9 mouse cellular contexts compared by ENCODE assay signal in genomic region chr17:45618941-45619385, GRCm38 (mm10). TPM values are rescaled to one million over a fixed set of nuclear protein-coding genes. Genes with fewer than 3 reads are reported as not detected.
DNase-seq lines count a peak whose midpoint lies in the region; ATAC-seq lines count a peak whose summit lies in the region.
"Had no signal": no experiment of that assay in that cellular context is flagged by ENCODE, and none has a peak within 500 bp of the region (broad histone marks: within the 10 kb centered on the region; RNA-seq: fewer than 3 reads in every experiment).

No protein-coding gene starts in this region.

- no peaks in the 10 kb centered on the region for H3K36me3 ChIP-seq in limb, embryonic 10.5 days
- H3K36me3 ChIP-seq in midbrain, embryonic 12.5 days = no peaks in the 10 kb centered on the region

- no peaks in the 10 kb centered on the region for H3K9me3 ChIP-seq in limb, embryonic 10.5 days (replicated peaks)
- H3K9me3 ChIP-seq in midbrain, embryonic 12.5 days = no peaks in the 10 kb centered on the region

- H3K27me3 ChIP-seq in limb, embryonic 10.5 days (ENCODE audit: low read depth, poor library complexity, severe bottlenecking) = no peaks in the 10 kb centered on the region
- no peaks in the 10 kb centered on the region for H3K27me3 ChIP-seq in midbrain, embryonic 12.5 days

- peaks cover 14% of the 10 kb centered on the region for H3K4me1 ChIP-seq in limb, embryonic 10.5 days
- H3K4me1 ChIP-seq in midbrain, embryonic 12.5 days = peaks cover 8% of the 10 kb centered on the region

- H3K9ac ChIP-seq in midbrain, embryonic 12.5 days (replicated peaks) = peak overlapping the region; percentile 39; the same call in 1 of the 2 replicates

- 8% methylated on average over 8 of the region's 8 CpGs for WGBS in limb, embryonic 10.5 days
- 13% methylated on average over 8 of the region's 8 CpGs for WGBS in midbrain, embryonic 12.5 days

- peak overlapping the region; percentile 44 for H3K4me3 ChIP-seq in limb, embryonic 10.5 days
- H3K4me3 ChIP-seq in midbrain, embryonic 12.5 days = 0 out of 2 replicates have a peak overlapping the region, but pooled peaks have one; percentile 10

- peak overlapping the region; percentile 36 for H3K4me2 ChIP-seq in midbrain, embryonic 12.5 days (replicated peaks)

- intact Hi-C loops in heart, postnatal 36 days (cut with DNase I) = no loop called here

- peak overlapping the region; percentile 81 for H3K27ac ChIP-seq in limb, embryonic 10.5 days
- no peak overlapping the region for H3K27ac ChIP-seq in midbrain, embryonic 12.5 days (replicated peaks)

- ATAC-seq in midbrain, embryonic 12.5 days (ENCODE audit: low FRiP score, low read depth) = no peak

- DNase-seq in adrenal gland, adult 2 months = peak; percentile 71
- no peak for DNase-seq in adrenal gland, postnatal 25 days
- peak; percentile 61 for DNase-seq in embryo, embryonic 11 days
- DNase-seq in heart, postnatal 36 days = peak; percentile 57 to 61
- DNase-seq in limb, embryonic 10.5 days (ENCODE audit: low spot score) = peak; percentile 50
- no peak for DNase-seq in frontal cortex, postnatal 36 days (ENCODE audit: low spot score in 2 of 2)
- DNase-seq in right cerebral cortex, postnatal 10 days (ENCODE audit: low spot score in 2 of 2) = no peak

RNA-seq across cellular contexts. Expression of gene Mymx, which starts 17.1 kb away (rescaled TPM):
- total RNA-seq in adrenal gland, adult 2 months (2021) = not detected
- 0.18 and 0.55 TPM in 2 replicates for polyA plus RNA-seq in adrenal gland, adult 2 months (2012; rRNA removed)
- total RNA-seq in adrenal gland, postnatal 25 days (2021) = not detected in 2 replicates
- not detected for total RNA-seq in heart, postnatal 36 days (2021)
- 1.2 TPM in 1 of 2 replicates, not detected in the other for polyA plus RNA-seq in limb, embryonic 10.5 days (2016; fragmentation: Nextera tagmentation; extraction: Ambion mirVana)
- polyA plus RNA-seq in midbrain, embryonic 12.5 days (2016; fragmentation: Nextera tagmentation; extraction: Ambion mirVana) = not detected in 2 replicates
- total RNA-seq: left cerebral cortex, postnatal 10 days had no signal

RNA-seq across cellular contexts. Expression of gene Slc29a1, which starts 19.6 kb away (rescaled TPM):
- total RNA-seq in adrenal gland, adult 2 months (2021) = 100 to 1,000 TPM; 104 to 197 TPM
- 288 and 410 TPM in 2 replicates for polyA plus RNA-seq in adrenal gland, adult 2 months (2012; rRNA removed)
- total RNA-seq in adrenal gland, postnatal 25 days (2021) = 151 and 173 TPM in 2 replicates
- total RNA-seq in heart, postnatal 36 days (2021) = 10 to 100 TPM; 66.7 to 73.5 TPM
- polyA plus RNA-seq in limb, embryonic 10.5 days (2016; fragmentation: Nextera tagmentation; extraction: Ambion mirVana) = 40.3 and 41.6 TPM in 2 replicates
- 40.1 and 40.2 TPM in 2 replicates for polyA plus RNA-seq in midbrain, embryonic 12.5 days (2016; fragmentation: Nextera tagmentation; extraction: Ambion mirVana)

RNA-seq across cellular contexts. Expression of gene Capn11, which starts 40.2 kb away (rescaled TPM):
- total RNA-seq in adrenal gland, adult 2 months (2021) = under 1 TPM; 0.59 to 0.95 TPM
- polyA plus RNA-seq in adrenal gland, adult 2 months (2012; rRNA removed) = 0.03 TPM in 1 of 2 replicates, not detected in the other
- total RNA-seq in adrenal gland, postnatal 25 days (2021) = 0.46 TPM in 1 of 2 replicates, not detected in the other
- total RNA-seq in heart, postnatal 36 days (2021) = not detected
- 0.59 and 0.98 TPM in 2 replicates for polyA plus RNA-seq in limb, embryonic 10.5 days (2016; fragmentation: Nextera tagmentation; extraction: Ambion mirVana)
- polyA plus RNA-seq in midbrain, embryonic 12.5 days (2016; fragmentation: Nextera tagmentation; extraction: Ambion mirVana) = 1.2 and 1.4 TPM in 2 replicates

RNA-seq across cellular contexts. Expression of gene Hsp90ab1, which starts 45.9 kb away (rescaled TPM):
- 1,000 to 10,000 TPM; 1,973 to 2,851 TPM for total RNA-seq in adrenal gland, adult 2 months (2021)
- 197 and 291 TPM in 2 replicates for polyA plus RNA-seq in adrenal gland, adult 2 months (2012; rRNA removed)
- total RNA-seq in adrenal gland, postnatal 25 days (2021) = 1,940 and 2,378 TPM in 2 replicates
- total RNA-seq in heart, postnatal 36 days (2021) = 1,000 to 10,000 TPM; 1,126 to 1,337 TPM
- polyA plus RNA-seq in limb, embryonic 10.5 days (2016; fragmentation: Nextera tagmentation; extraction: Ambion mirVana) = 2,007 and 2,405 TPM in 2 replicates
- 1,424 and 1,459 TPM in 2 replicates for polyA plus RNA-seq in midbrain, embryonic 12.5 days (2016; fragmentation: Nextera tagmentation; extraction: Ambion mirVana)

RNA-seq across cellular contexts. Expression of gene Slc35b2, which starts 55.3 kb away (rescaled TPM):
- total RNA-seq in adrenal gland, adult 2 months (2021) = 10 to 100 TPM; 43.6 to 59.7 TPM
- 167 and 198 TPM in 2 replicates for polyA plus RNA-seq in adrenal gland, adult 2 months (2012; rRNA removed)
- 59.6 and 74.2 TPM in 2 replicates for total RNA-seq in adrenal gland, postnatal 25 days (2021)
- total RNA-seq in heart, postnatal 36 days (2021) = 10 to 100 TPM; 27.6 to 32.7 TPM
- polyA plus RNA-seq in limb, embryonic 10.5 days (2016; fragmentation: Nextera tagmentation; extraction: Ambion mirVana) = 102 and 105 TPM in 2 replicates
- polyA plus RNA-seq in midbrain, embryonic 12.5 days (2016; fragmentation: Nextera tagmentation; extraction: Ambion mirVana) = 96.6 and 102 TPM in 2 replicates

Comparison
In these comparisons a context has a peak if more than half of its experiments do, and no peak if none do; other contexts are left out.
1. DNase-seq: peak in adrenal gland, adult 2 months (single experiment), embryo, embryonic 11 days (single experiment), heart, postnatal 36 days (2 of 2) and limb, embryonic 10.5 days (single experiment); none in adrenal gland, postnatal 25 days (single experiment), frontal cortex, postnatal 36 days (0 of 2) and right cerebral cortex, postnatal 10 days (0 of 2).